Mouse (Mus musculus): Measurements from ENCODE around the gene Ctdspl.

GRCm38 (mm10) chr9:119031038-119031437 is 104.8 kb downstream of the Ctdspl start:
- TF ChIP-seq CTCF (IDR thresholded peaks at IDR 0.05; ENCODE audit: low read depth) = no peak
- TF ChIP-seq EP300 (IDR thresholded peaks at IDR 0.05; ENCODE audit: low read depth) = no peak
